Mouse (Mus musculus) ES-Bruce4 (cell line): Measurements from ENCODE around the gene Cdkn3.

ENCODE experiments used
- CTCF ChIP-seq: IDR thresholded peaks from one replicate; pipeline ENCODE4 v1.8.1; 2011; ENCODE audit warnings: low read depth, low read length
- EP300 ChIP-seq: IDR thresholded peaks from 2 replicates; pipeline ENCODE4 v1.6.1; 2011; ENCODE audit warnings: low read depth, low read length; ENCODE audit not compliant: insufficient read depth
- POLR2A ChIP-seq: IDR thresholded peaks from one replicate; pipeline ENCODE4 v1.8.1; 2011; ENCODE audit warnings: low read length; ENCODE audit not compliant: insufficient read depth

DNA sequence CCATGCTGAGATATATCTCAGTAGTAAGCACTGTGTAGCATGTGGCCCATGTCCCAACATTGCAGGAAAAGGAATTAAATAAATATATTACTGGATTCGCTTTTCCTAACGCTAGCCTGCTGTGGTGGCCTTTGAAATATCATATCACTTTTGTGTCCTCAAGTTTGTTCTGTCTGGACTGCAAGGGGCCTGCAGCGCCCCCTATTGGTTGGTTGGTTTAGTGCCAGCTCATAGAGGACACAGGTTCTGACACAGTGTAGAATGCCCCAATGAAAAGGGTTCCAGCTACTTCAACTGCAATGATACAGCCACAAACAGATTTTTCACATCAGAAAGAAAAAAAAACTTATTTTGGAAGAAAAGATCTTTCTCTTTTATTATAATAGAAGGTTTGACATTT, 34.6 kb upstream of the Cdkn3 start:
- TF ChIP-seq CTCF (peak; percentile 53), POLR2A (no peak), EP300 (no peak)
